In genomic region chr2:169297226-169297625, GRCm38 (mm10) we compare ENCODE assay signal across 13 mouse cellular contexts.
DNase-seq lines count a peak whose midpoint lies in the region; ATAC-seq lines count a peak whose summit lies in the region.
"Had no signal": no experiment of that assay in that cellular context is flagged by ENCODE, and none has a peak within 500 bp of the region (broad histone marks: within the 10 kb centered on the region; RNA-seq: fewer than 3 reads in every experiment).

No protein-coding gene starts in this region.

- H3K9ac ChIP-seq in midbrain, embryonic 16.5 days (ENCODE audit: low read depth, low read length) = no peak overlapping the region
- H3K9ac ChIP-seq: liver, embryonic 14.5 days had no signal

- 46% methylated on average over 4 of the region's 4 CpGs for WGBS in midbrain, embryonic 16.5 days

- no peak overlapping the region for H3K4me3 ChIP-seq in midbrain, embryonic 16.5 days (ENCODE audit: low read depth, low read length)

- peaks cover 23% of the 10 kb centered on the region for H3K4me1 ChIP-seq in midbrain, embryonic 16.5 days (ENCODE audit: control insufficient read depth, insufficient read depth, low read length)

- H3K36me3 ChIP-seq in midbrain, embryonic 16.5 days (ENCODE audit: control insufficient read depth, insufficient read depth, low read length) = no peaks in the 10 kb centered on the region

- no peak overlapping the region for H3K4me2 ChIP-seq in midbrain, embryonic 16.5 days (ENCODE audit: low read length)

- peak; percentile 27 for DNase-seq in embryo, embryonic 10.5 days (ENCODE audit: low spot score)
- no peak for DNase-seq in embryo, embryonic 10 days (ENCODE audit: low spot score)
- peak; percentile 8 for DNase-seq in testis, postnatal 10 days (ENCODE audit: low spot score)
- DNase-seq in testis, postnatal 14 days (ENCODE audit: low spot score) = no peak
- DNase-seq in urinary bladder, postnatal 36 days (ENCODE audit: low spot score in 2 of 2) = no peak
- no peak for DNase-seq in cerebellum, adult 11-12 months
- no peak for DNase-seq in kidney, postnatal 36 days
- DNase-seq: cerebellum, adult 9-10 months; lung, postnatal 36 days; thymus, postnatal 25 days had no signal

- H3K27me3 ChIP-seq in midbrain, embryonic 16.5 days (ENCODE audit: control insufficient read depth, insufficient read depth, low read depth, low read length) = no peaks in the 10 kb centered on the region
- H3K27me3 ChIP-seq: CH12.LX had no signal

- peak overlapping the region; percentile 48 for H3K27ac ChIP-seq in midbrain, embryonic 16.5 days (ENCODE audit: low read length)
- H3K27ac ChIP-seq: liver, embryonic 14.5 days had no signal

- no peaks in the 10 kb centered on the region for H3K9me3 ChIP-seq in midbrain, embryonic 16.5 days (replicated peaks; ENCODE audit: control insufficient read depth, low read length, poor library complexity, severe bottlenecking)

- no peak for ATAC-seq in midbrain, embryonic 16.5 days

Comparison
In these comparisons a context has a peak if more than half of its experiments do, and no peak if none do; other contexts are left out.
1. DNase-seq: peak in embryo, embryonic 10.5 days (single experiment) and testis, postnatal 10 days (single experiment); none in embryo, embryonic 10 days (single experiment), testis, postnatal 14 days (single experiment), urinary bladder, postnatal 36 days (0 of 2), cerebellum, adult 11-12 months (single experiment) and kidney, postnatal 36 days (0 of 2).